Mouse (Mus musculus) erythroblast, embryonic 14.5 days (primary cell): Measurements from ENCODE around the gene Gab2.

Experiments used
- GATA1 ChIP-seq: IDR thresholded peaks from 2 replicates; pipeline ENCODE4 v1.6.1; 2012; ENCODE audit warnings: low read length, inconsistent platforms, mixed read lengths
- TAL1 ChIP-seq: IDR thresholded peaks from 3 replicates; pipeline ENCODE4 v1.6.1; 2012; ENCODE audit warnings: low read length, inconsistent platforms, mixed read lengths

- TF ChIP-seq TAL1 (no peak), GATA1 (no peak)
Observed at GRCm38 (mm10) chr7:97136453-97136852, 55.1 kb downstream of the Gab2 start.
